Mouse (Mus musculus): ENCODE results near the gene Myh3.

Gene Myh3

GRCm38 (mm10) chr11:67078000-67078399, at the start of gene Myh3:
Gene Myh3, plus strand, starts transcription at chr11:67078300.
- DNase-seq (ENCODE audit: low spot score in 2 of 2) = no peak

- DNase-seq (ENCODE audit: low spot score in 2 of 2) = no peak
Measured at GRCm38 (mm10) chr11:67030904-67031602, 47.0 kb upstream of the Myh3 start.

GRCm38 (mm10) chr11:67031603-67031915, 46.5 kb upstream of the Myh3 start:
- DNase-seq (ENCODE audit: low spot score in 2 of 2) = no peak

- DNase-seq (ENCODE audit: low spot score in 2 of 2) = no peak
Measured at GRCm38 (mm10) chr11:67034775-67035485, 43.2 kb upstream of the Myh3 start.

GRCm38 (mm10) chr11:67036229-67036628, 41.9 kb upstream of the Myh3 start:
- DNase-seq (ENCODE audit: low spot score in 2 of 2) = no peak

DNA sequence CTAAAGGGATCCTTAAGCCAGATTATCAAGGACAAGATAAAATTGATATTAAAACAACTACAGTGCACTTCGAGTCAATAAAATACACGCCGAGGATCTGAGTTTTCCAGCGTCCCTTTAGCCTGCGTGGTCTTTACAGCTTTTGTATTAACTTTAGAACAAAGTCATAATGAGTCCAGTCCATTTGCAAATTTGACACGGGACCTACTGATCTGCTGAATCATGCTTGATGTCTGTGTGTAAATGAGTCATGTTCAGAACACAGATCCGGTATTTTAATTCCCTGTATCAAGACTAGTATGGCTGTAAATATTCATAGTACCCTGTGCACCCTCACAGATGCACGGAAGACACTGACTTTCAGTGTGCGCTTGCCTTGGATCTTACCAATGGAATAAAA, 41.2 kb upstream of the Myh3 start:
- DNase-seq (ENCODE audit: low spot score in 2 of 2) = no peak

DNA sequence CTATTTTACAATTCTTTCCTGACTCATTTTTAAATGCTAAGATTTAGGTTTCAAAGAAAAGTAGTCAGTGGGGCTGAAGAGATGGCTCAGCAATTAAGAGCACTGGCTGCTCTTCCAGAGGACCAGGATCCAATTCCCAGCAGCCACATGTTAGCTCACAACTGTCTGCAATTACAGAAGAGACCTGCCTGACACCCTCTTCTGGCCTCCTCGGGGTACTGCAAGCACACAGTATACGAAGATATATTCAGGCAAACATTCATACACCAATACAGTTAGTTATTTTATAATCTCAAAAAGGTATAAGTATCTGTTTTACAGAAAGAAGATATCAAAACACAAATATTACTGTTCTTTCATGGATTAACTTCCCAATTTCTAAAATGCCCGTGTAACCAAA, 38.3 kb upstream of the Myh3 start:
- DNase-seq (ENCODE audit: low spot score in 2 of 2) = no peak

DNA sequence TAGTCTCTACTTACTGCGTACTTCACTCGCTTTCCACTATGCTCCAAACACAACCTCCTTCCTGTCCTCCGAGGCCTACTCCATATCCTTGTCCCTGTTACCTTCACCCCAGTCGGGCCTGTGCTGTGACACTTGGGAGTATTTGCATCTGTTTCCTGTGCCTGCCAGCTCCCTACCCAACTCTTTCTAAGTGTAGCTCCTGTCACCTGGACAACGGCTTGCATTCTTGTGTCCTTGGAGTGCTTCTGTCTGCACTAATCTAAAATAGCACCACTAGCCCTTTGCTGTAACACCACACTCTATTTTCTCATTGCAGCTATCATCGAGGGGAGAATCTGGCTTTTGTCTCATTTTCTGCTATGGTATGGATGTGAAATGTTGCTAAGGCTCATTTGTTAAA, 37.6 kb upstream of the Myh3 start:
- no peak for DNase-seq (ENCODE audit: low spot score in 2 of 2)

- no peak for DNase-seq (ENCODE audit: low spot score in 2 of 2)
Measured at GRCm38 (mm10) chr11:67043007-67043406, 35.1 kb upstream of the Myh3 start.

DNA sequence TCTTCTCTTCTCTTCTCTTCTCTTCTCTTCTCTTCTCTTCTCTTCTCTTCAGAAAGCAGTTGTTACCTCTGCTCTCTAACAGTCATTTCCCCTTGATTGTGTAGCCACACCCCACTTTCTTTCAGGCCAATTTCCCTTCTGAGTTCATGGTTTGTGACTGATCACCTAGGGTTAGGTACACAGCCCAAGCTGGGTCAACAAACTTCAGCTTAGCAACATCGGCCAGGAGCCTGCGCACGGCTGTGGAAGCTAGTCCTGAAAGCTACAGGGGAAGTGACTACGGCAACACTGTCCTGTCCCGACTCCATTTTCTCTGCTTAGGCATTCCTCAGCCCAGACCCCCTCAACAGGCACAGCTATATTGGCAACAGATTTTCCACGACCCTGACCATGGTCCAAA, 33.1 kb upstream of the Myh3 start:
- DNase-seq (ENCODE audit: low spot score in 2 of 2) = no peak

DNA sequence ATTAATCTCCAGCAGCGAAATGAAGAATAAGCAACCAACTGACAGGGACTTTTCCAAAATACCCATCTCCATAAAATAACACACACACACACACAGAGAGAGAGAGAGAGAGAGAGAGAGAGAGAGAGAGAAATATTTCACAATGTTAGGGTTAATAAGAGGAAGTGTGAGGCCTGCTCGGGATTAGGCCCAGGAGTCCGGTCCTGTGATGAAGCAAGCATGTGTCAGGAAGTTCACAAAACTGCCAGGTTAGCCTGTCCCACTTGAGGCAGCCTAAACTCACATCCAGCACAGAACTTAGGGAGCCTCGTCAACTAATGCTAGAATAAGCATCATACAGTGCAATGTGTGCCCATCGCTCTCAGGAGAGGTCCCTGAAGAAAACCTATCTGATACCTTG, 30.9 kb upstream of the Myh3 start:
- DNase-seq (ENCODE audit: low spot score in 2 of 2) = no peak

GRCm38 (mm10) chr11:67048496-67048895, 29.6 kb upstream of the Myh3 start:
- no peak for DNase-seq (ENCODE audit: low spot score in 2 of 2)

GRCm38 (mm10) chr11:67049256-67049655, 28.8 kb upstream of the Myh3 start:
- no peak for DNase-seq (ENCODE audit: low spot score in 2 of 2)

- DNase-seq (ENCODE audit: low spot score in 2 of 2) = no peak
Measured at GRCm38 (mm10) chr11:67051676-67052320, 26.3 kb upstream of the Myh3 start.

DNA sequence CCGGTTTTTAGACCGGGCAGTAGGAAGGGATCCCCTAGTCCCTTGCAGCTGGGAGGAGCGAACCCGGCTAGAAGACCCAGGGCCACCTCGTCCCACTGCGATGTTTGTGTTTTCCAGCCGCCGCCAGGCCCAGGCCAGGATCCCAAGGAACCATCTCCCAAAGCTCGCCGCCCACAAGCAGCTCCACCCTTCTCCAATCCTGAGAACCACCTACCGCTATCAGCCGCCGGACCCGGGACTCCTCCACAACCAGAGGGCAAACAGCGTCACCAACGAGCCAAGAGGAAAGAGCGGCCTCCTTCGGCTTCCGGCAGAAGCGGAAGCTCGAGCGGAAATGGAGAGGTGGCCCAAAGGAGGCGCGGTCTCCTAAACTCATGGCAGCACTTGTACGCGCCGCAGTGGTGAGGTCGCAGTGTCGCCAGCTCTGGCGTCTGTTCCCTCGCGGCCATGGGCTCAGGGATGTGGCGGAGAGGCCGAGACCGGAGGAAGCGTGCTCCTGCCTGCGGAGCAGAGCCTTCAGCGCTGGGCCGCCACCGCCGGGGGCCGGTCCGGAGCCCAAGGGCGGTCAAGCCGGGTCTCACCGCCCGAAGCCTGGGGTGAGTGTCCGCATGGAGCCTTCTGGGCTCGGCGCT, 25.7 kb upstream of the Myh3 start, which contains the start of the genes Adprm and Sco1:
Adprm (minus strand) TSS at position 274 of the 632 bp plus-strand sequence.
Sco1 (plus strand) TSS at position 350 of the 632 bp plus-strand sequence.
- DNase-seq (ENCODE audit: low spot score in 2 of 2) = peak; percentile 92

DNA sequence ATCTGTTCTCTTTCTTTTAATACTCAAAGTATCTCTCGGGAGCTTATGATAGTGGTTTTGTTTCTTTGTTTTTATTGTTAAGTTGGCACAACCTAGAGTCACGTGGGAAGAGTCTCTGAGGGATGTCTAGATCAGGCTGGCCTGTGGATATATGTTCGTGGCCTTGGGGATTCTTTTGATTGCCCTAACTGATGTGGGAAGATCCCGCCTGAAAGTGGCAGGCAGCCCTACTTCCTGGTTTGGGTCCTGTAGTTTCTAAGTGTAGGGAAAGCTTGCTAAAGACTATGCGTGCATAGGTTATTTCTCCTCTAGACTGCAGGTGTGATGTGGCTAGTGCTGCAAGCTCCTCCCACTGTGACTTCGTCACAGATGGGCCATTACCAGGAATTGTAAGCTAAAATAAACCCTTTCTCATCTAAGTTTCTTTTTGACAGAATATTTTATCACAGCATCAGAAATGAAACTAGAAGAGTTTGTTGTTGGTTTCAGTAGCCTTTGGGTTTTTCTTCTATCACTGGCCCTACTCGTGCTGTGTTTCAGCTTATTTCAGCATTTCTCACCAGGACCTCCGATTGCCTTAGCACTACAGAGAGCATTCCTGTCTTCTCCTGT, 23.2 kb upstream of the Myh3 start:
- no peak for DNase-seq (ENCODE audit: low spot score in 2 of 2)

GRCm38 (mm10) chr11:67061311-67061710, 16.8 kb upstream of the Myh3 start:
- no peak for DNase-seq (ENCODE audit: low spot score in 2 of 2)

DNA sequence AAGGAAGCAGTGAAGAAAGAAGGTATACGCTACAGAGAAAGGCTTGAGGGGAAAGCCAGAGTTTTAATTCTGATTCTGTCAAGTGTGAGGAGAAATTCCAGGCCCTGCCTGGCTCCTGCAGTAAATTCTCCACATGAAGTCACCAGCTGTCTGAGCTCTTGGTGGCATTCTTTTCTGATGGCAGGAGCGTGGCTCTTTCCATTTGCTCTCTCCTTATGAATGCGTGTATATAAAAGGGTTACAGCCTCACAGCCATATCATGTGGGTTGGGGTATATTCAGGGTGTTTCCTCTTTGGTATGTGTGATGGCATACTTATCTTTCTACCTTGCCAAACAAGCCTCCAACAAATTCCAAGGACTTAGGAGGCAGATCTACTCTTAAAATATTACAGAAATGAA, 15.4 kb upstream of the Myh3 start:
- DNase-seq (ENCODE audit: low spot score in 2 of 2) = no peak

DNA sequence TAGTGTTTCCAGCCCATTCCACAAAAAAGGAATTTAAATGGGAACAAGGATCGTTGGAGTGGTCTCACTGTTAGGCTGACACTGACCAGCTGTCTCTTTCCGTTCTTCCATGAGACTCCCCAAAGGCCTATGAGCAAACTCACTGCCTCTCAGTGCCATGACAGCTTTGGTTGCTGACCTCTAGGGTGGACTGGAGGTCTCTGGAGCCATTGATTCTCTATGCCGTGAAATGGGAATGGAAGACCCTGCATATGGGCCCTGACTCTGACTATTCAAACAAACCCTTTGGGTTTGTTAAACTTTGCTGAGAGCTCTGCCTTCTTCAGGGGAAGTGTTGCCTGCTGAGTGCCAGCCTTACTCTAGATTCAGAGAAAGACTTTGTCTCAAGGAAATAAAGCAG, 10.4 kb upstream of the Myh3 start:
- DNase-seq (ENCODE audit: low spot score in 2 of 2) = no peak

DNA sequence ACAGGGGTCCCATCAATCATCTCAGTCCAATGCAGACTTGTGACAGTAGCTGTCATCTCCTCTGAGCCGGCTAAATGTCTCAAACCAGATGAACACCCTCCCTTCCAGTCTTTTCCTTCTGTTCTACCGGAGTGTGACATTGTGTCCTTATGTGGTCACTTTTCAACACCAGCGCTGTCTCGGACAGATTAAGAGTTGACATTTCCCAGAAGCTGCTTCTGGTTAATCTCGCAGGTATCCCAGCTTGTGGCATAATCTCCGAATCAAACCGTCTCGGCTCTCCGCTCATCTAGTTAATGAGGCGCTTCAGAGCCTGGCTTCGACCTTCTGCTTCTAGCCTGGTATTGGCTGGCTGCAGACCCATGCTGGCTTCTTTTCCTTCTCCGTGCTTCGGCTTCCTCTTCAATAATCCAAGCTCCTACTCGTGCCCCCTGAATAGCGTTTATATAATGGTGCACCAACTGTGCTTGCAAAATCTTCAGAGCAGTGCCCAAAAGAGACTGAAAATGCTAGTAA, 5.4 kb upstream of the Myh3 start:
- no peak for DNase-seq (ENCODE audit: low spot score in 2 of 2)

DNA sequence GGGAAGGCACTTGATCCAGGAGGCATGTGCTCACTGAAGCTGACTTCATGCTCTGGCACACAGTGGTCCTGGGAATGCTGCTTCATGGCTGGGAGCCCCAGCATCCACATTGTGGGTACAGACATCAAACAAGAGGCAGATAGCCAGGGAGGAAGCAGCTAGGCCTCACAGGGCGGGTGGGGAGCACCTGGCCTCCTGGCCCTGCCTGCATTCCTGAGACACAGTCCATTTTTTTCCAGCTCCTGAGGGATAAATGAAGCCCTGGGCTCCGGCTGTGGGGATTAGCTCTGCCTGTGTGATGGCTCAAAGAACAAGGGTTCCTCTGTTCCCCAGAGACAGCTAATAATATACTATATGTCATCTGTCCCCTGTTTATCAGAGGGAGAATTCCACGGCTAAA, 3.1 kb upstream of the Myh3 start:
- no peak for DNase-seq (ENCODE audit: low spot score in 2 of 2)

DNA sequence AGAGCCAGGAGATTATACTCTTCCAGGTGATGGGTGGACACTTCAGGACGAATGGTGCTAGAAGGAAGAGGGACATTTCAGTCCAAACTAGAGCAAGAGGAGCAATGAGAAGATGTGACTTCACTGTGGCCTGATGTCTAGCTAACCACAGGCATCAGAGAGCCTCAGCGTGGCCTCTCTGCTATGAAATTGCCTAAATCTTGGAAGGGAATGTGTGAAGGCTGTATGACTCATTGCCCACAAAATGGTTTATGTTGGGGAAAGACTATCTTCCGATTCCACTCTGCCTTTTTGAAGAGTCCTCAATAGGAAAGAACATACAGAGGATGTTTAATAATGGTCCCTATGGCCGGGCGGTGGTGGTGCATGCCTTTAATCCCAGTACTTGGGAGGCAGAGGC, 1.3 kb upstream of the Myh3 start:
- DNase-seq (ENCODE audit: low spot score in 2 of 2) = no peak

Measured in heart, adult 9 months (tissue).